Mouse (Mus musculus) cerebellum, postnatal 4 days (tissue): Measurements from ENCODE around the gene Map2k4.

ENCODE experiments used
- DNase-seq, 2 experiments: peaks; one replicate each; pipeline ENCODE4 v3.0.0; 2022; ENCODE audit warnings: low spot score in 2 of 2, mixed read lengths in 1 of 2

Map2k4 gene

GRCm38 (mm10) chr11:65712754-65713306, 75.3 kb downstream of the Map2k4 start:
- DNase-seq, result no peak

DNA sequence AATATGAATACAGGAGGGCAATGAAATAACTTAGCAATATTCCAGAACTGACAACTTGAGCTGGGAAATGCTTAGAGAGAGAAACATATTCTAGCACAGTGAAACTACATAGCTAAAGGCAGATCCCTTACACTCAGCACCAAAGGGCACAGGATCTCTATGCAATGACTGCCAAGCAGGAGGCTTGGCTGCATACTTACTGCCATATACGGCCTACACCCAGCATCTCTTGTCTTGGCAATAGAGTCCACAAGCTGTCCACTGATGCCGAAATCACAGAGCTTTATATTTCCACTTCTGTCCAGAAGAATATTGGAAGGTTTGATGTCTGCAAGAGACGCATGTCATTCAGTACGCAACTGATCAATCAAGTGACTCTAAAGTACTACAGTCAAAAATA, 81.3 kb downstream of the Map2k4 start:
- no peak for DNase-seq

DNA sequence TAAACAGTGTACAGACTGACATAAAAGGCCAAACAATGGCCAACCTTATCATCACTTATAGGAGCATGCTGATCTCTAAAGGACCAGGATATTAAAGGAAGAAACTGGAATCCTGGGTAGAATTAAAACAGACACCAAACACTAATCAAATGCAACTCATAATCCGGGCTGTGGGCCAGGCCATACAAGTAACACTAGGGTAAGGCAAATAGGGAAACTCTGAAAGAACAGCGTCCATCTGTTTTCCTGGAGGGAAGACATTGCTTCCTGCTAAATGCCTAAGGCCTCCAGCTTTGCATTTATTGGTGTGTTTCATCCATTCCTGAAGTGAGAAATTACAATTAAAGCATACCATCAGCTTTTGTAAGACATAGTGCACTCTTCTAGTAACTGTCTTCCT, 81.9 kb downstream of the Map2k4 start:
- no peak for DNase-seq

GRCm38 (mm10) chr11:65704861-65705260, 83.2 kb downstream of the Map2k4 start:
- no peak for DNase-seq

GRCm38 (mm10) chr11:65678824-65679402, 109.2 kb downstream of the Map2k4 start:
- DNase-seq, result peak in 1 of 2 experiments; percentile 38

DNA sequence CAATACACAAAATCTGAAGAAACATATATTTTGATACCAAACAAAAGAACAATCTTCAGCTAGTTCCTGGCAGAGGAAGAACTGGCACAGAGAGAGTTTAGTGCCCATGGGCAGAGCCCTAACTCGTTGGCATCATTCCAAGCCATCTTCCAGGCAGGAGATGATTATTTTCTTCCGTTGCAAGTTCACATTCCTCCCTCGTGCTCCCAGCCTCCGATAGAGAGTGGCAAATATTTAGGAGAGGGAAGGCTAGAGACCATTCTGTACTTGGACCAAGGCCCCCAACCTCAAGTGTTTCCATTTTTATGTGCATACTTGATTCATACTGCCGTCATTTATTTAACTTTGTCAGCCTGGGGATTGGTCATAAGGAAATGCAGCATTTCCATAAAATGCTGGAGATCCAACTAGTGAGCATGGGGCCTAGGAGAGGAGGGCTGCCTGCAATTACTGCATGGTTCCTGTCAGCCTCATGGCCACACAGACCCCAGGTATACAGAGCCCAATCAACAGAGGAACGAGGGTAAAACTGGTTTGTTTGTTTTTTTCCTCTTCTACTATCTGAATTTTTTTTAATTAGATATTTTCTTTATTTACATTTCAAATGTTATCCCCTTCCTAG, 120.6 kb downstream of the Map2k4 start:
- no peak for DNase-seq

DNA sequence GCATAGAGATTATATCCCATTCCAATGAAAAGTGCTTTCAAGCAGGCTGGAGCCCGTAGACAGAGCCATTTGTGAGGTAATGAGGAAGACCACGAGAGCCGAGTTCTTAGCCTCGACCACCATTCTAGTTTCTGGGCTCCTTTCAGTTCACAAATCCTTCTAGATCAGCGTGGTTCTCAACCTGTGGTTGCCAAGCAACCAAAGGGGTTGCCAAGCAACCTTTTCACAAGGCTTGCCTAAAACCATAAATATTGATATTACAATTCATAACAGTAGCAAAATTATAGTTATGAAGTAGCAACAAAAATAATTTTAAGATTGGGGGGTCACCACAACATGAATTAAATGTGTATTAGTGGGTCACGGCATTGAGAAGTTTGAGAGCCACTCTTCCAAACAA, 123.2 kb downstream of the Map2k4 start:
- DNase-seq, result no peak

- DNase-seq, result no peak
Observed at GRCm38 (mm10) chr11:65661790-65662522, 126.1 kb downstream of the Map2k4 start.

DNA sequence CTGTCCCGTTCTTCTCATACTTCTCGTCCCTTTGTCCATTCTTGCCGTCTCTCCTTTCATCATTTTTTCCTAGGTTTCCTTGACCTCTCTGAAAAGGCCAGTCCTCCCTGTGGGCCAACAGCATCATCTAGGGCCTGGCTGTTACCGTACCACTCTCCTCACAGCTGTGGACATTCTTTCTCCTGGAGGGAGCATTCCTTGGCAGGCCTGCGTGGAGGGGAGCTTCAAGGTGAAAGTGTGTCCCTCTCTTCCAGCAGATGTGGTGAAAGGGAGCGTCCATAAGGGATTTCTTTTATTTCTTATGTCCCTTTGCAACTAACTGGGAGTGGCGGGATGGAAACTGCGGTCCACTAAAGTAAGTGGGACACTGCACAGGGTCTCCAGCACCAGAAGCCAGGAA, 134.2 kb downstream of the Map2k4 start:
- no peak for DNase-seq

DNA sequence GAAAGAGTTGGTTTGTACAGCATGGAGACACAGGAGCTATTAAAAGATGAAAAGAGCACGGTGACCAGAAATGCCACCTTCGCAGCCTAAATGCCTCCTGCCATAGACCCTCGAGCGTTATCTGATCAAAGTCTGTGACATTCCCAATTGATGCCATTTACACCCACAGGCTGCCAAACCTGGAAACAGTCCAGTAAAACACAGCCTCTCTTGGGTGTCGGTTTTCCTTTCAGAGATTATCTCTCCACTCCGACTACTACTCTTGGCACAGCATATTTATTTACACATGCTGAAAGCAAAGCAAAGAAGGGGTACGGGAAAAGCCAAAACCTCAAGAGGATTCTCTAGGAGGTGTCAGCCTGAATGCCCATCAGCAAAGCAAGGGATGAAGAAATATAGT, 136.7 kb downstream of the Map2k4 start:
- DNase-seq, result no peak

- DNase-seq, result no peak
Observed at GRCm38 (mm10) chr11:65649956-65650715, 138.0 kb downstream of the Map2k4 start.

DNA sequence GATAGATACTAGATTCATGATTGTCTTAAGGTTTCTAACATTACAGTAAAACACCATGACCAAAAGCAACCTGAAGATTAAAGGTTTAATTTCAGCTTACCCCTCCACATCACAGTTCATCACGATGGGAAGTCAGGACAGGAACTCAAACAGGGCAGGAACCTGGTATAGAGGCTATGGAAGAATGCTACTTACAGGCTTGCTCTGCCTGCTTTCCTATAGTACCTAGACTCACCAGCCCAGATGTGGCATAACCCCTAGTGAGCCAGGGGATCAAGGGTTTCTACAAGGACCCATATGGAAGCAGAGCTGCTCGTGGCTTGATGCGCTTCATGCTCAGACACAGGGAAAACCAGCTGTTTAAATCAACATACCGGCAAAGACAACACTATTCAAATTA, 138.6 kb downstream of the Map2k4 start:
- no peak for DNase-seq

GRCm38 (mm10) chr11:65646314-65646713, 141.8 kb downstream of the Map2k4 start:
- no peak for DNase-seq

GRCm38 (mm10) chr11:65644539-65644938, 143.6 kb downstream of the Map2k4 start:
- DNase-seq, result no peak

GRCm38 (mm10) chr11:65640261-65640660, 147.8 kb downstream of the Map2k4 start:
- no peak for DNase-seq
